Mouse (Mus musculus) granulocyte monocyte progenitor cell, adult 5-6 weeks (primary cell): ENCODE measurements around the gene Lonp2. TPM values are rescaled to one million over a fixed set of nuclear protein-coding genes. Genes with fewer than 3 reads are reported as not detected.

Experiments
- ATAC-seq: replicated peaks from 2 replicates; pipeline ENCODE4 v1.8.0; 2016; ENCODE audit warnings: mild to moderate bottlenecking, moderate TSS enrichment, inconsistent platforms; ENCODE audit not compliant: poor library complexity, severe bottlenecking
- total RNA-seq, 2 experiments: library from RNA; stranded (forward) in 1 of 2; stranded (reverse) in 1 of 2; fragments of 200-712, 200-1000 nt in 1 of 2; fragments of >200 nt in 1 of 2; fragmentation: Nextera tagmentation in 1 of 2; gene quantifications; 2 replicates each; pipeline ENCODE4 v1.2.3; 2014 to 2017

Gene Lonp2
- total RNA-seq, 2 experiments from 2014 or later: 29.4 to 41.1 TPM

- peak; percentile 51 for ATAC-seq
Measured at GRCm38 (mm10) chr8:86745221-86745934, 121.5 kb downstream of the Lonp2 start, which contains the start of the genes Gm10638 and Siah1a. Gene Gm10638 (plus strand): TSS chr8:86745699. Gene Siah1a (minus strand): TSS chr8:86745934.

GRCm38 (mm10) chr8:86745935-86746441, 122.1 kb downstream of the Lonp2 start:
- peak; percentile 88 for ATAC-seq

- peak; percentile 23; the same call in 1 of the 2 replicates for ATAC-seq
Measured at GRCm38 (mm10) chr8:86746511-86746910, 122.7 kb downstream of the Lonp2 start.

GRCm38 (mm10) chr8:86749842-86750241, 126.0 kb downstream of the Lonp2 start:
- no peak for ATAC-seq

GRCm38 (mm10) chr8:86756948-86757733, 133.3 kb downstream of the Lonp2 start:
- peak; percentile 81 for ATAC-seq

- no peak for ATAC-seq
Measured at GRCm38 (mm10) chr8:86758651-86759050, 134.8 kb downstream of the Lonp2 start.

- no peak for ATAC-seq
Measured at GRCm38 (mm10) chr8:86759090-86759491, 135.2 kb downstream of the Lonp2 start.

- ATAC-seq: no peak
Measured at GRCm38 (mm10) chr8:86760746-86761145, 136.9 kb downstream of the Lonp2 start.

- ATAC-seq: no peak
Measured at GRCm38 (mm10) chr8:86762806-86763205, 139.0 kb downstream of the Lonp2 start.

GRCm38 (mm10) chr8:86765155-86765554, 141.3 kb downstream of the Lonp2 start:
- ATAC-seq: peak; percentile 78

GRCm38 (mm10) chr8:86765669-86766068, 141.8 kb downstream of the Lonp2 start:
- ATAC-seq: no peak

- peak; percentile 80 for ATAC-seq
Measured at GRCm38 (mm10) chr8:86766548-86767211, 142.8 kb downstream of the Lonp2 start.

- no peak for ATAC-seq
Measured at GRCm38 (mm10) chr8:86768499-86768898, 144.7 kb downstream of the Lonp2 start.

- ATAC-seq: no peak
Measured at GRCm38 (mm10) chr8:86769945-86770715, 146.3 kb downstream of the Lonp2 start.

Other genes starting within 250 kb of the Lonp2 start
- gene Abcc12, start 43.4 kb upstream of the Lonp2 start, total RNA-seq (2014; fragmentation: Nextera tagmentation): not detected in 2 replicates
- gene Abcc12, start 43.4 kb upstream of the Lonp2 start, total RNA-seq (2017): not detected in 2 replicates
- gene Gm10638, start 121.7 kb downstream of the Lonp2 start, total RNA-seq (2014; fragmentation: Nextera tagmentation): not detected in 2 replicates
- 0.36 TPM in 1 of 2 replicates, not detected in the other for gene Gm10638, start 121.7 kb downstream of the Lonp2 start, total RNA-seq (2017)
- 8.1 and 14.1 TPM in 2 replicates for gene Siah1a, start 121.9 kb downstream of the Lonp2 start, total RNA-seq (2014; fragmentation: Nextera tagmentation)
- gene Siah1a, start 121.9 kb downstream of the Lonp2 start, total RNA-seq (2017): 14.5 and 21.0 TPM in 2 replicates